Mouse (Mus musculus): ENCODE measurements around the gene Prm3.

GRCm38 (mm10) chr16:10749824-10750223 is 40.9 kb downstream of the Prm3 start:
- TF ChIP-seq TAL1 (IDR thresholded peaks at IDR 0.05; ENCODE audit: low read length) (no peak), GATA1 (IDR thresholded peaks at IDR 0.05; ENCODE audit: low read length) (no peak)
